Mouse (Mus musculus) hindbrain, postnatal 0 days (tissue): ENCODE measurements at regions not wholly inside any gene's neighbourhood (a gene's known extent, or its start where the extent isn't known, plus 50 kb on each side); places are given as distances from the start of the nearest gene placed in this dataset.
"Not testable (repeated sequence)": the region's sequence is repeated elsewhere in the genome, so short reads cannot be mapped to it uniquely, and the experiment has no call there.

Source experiments
- ATAC-seq: fragments of 200-750 bp; cut with Nextera tagmentation; 2 replicates; pipeline ENCODE4 v1.8.0; 2017; ENCODE audit warnings: mild to moderate bottlenecking, moderate TSS enrichment, moderate library complexity
- DNase-seq: peaks from one replicate; pipeline ENCODE4 v3.0.0-alpha.2; 2015; ENCODE audit warnings: low spot score
- H3K27ac ChIP-seq: fragments of 300-500 bp; sonication (generic); 2 replicates; pipeline ENCODE4 v1.5.1; 2014; ENCODE audit warnings: mild to moderate bottlenecking
- H3K27me3 ChIP-seq: fragments of 300-500 bp; sonication (generic); 2 replicates; pipeline ENCODE4 v1.6.1; 2014; ENCODE audit warnings: low read length, mixed read lengths; ENCODE audit not compliant: insufficient read depth
- H3K36me3 ChIP-seq: fragments of 300-500 bp; sonication (generic); 2 replicates; pipeline ENCODE4 v1.6.1; 2014; ENCODE audit warnings: low read length, mixed read lengths; ENCODE audit not compliant: insufficient read depth
- H3K4me1 ChIP-seq: fragments of 300-500 bp; sonication (generic); 2 replicates; pipeline ENCODE4 v1.6.1; 2014; ENCODE audit warnings: antibody characterized with exemption, low read length, mixed read lengths; ENCODE audit not compliant: insufficient read depth
- H3K4me2 ChIP-seq: fragments of 300-500 bp; sonication (generic); 2 replicates; pipeline ENCODE4 v1.6.1; 2014; ENCODE audit warnings: low read depth, mild to moderate bottlenecking, low read length, moderate library complexity, mixed read lengths
- H3K4me3 ChIP-seq: fragments of 300-500 bp; sonication (generic); 2 replicates; pipeline ENCODE4 v1.5.1; 2014; ENCODE audit warnings: low read length
- H3K9ac ChIP-seq: fragments of 300-500 bp; sonication (generic); replicated peaks from 2 replicates; pipeline ENCODE4 v1.6.1; 2014; ENCODE audit warnings: mild to moderate bottlenecking, low read length, moderate library complexity, mixed read lengths
- H3K9me3 ChIP-seq: fragments of 300-500 bp; sonication (generic); 2 replicates; pipeline ENCODE4 v1.6.1; 2016; ENCODE audit warnings: low read length, mixed read lengths
- CTCF ChIP-seq: IDR thresholded peaks from 2 replicates; pipeline ENCODE4 v1.5.1; 2016; ENCODE audit warnings: antibody characterized with exemption, control low read depth, low read depth
- WGBS: fragments of 180-500 bp; shearing (Covaris S2); extraction: QIAGEN DNeasy Blood & Tissue Kit; methylation state at CpG from one replicate; pipeline ENCODE4 v1.1.7; 2014; 5-methylcytosine and 5-hydroxymethylcytosine counted together

DNA sequence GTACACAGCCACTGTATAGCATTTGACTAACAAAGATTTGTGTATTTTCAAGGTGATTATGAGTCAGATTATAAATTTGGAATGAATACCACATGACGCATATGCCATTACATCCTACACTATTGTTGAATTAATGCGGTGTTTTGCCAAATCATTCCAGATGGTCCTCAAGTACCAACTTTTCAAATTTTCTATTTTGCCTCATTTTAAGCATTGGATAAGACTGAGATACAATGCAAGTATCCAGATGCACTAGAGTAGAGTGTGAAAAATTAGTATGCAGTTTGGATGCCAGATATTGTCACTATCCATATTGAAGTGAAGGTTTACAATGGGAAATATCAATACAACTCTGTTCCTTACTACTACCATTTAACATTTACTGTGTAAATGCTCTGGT, 775.0 kb downstream of the Cdh10 start:
- Histone ChIP-seq H3K4me2 (no peak overlapping the region), H3K36me3 (no peaks in the 10 kb centered on the region), H3K27ac (no peak overlapping the region), H3K27me3 (no peaks in the 10 kb centered on the region), H3K4me3 (no peak overlapping the region), H3K9me3 (no peaks in the 10 kb centered on the region), H3K9ac (no peak overlapping the region), H3K4me1 (no peaks in the 10 kb centered on the region)
- DNase-seq (no peak), ATAC-seq (no peak)
- WGBS: 97% methylated on average over 2 of the region's 2 CpGs
- no peak for TF ChIP-seq CTCF

DNA sequence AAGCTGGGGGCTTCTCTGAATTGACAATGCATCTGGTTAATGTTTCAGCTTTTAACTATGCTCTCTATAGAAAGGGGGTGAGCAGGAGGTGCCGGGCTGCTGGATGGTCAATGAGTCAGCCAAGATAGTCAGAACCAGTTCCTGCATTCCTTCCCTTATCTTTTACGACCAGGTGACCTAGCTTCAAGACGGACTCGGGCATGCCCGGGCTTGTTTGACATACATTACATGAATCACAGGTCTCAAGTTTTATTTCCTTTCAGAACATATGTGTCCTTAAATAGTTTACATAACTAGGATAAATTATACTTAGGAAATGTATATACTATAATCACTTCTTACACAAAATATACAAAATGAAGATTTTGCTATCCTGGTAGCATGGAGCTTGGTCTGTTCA, 803.6 kb downstream of the Cdh10 start:
- not testable (repeated sequence) for H3K9me3 ChIP-seq, H3K4me1 ChIP-seq, H3K27me3 ChIP-seq, H3K27ac ChIP-seq, DNase-seq, H3K4me3 ChIP-seq, H3K9ac ChIP-seq, H3K4me2 ChIP-seq, H3K36me3 ChIP-seq, ATAC-seq
- 88% methylated on average over 5 of the region's 5 CpGs for WGBS

DNA sequence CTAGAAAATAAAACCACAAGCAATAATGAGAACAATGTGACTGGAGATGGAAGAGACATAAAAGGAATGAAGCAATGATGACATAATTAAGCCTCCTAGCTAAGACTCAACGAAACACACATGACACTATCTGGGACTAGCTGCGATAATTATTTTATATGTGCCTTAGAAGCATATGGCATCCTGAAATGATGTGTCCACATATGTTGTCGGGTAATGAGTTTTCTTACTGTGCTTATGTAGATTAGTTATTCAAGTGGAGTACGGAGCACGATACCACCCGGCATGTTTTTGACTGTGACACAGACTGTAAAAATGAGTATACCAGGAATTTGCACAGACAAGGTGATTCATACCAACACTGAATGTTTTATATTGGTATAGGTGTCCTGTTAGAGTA, 781.7 kb upstream of the Cdh12 start:
- no peak overlapping the region for H3K27ac ChIP-seq

DNA sequence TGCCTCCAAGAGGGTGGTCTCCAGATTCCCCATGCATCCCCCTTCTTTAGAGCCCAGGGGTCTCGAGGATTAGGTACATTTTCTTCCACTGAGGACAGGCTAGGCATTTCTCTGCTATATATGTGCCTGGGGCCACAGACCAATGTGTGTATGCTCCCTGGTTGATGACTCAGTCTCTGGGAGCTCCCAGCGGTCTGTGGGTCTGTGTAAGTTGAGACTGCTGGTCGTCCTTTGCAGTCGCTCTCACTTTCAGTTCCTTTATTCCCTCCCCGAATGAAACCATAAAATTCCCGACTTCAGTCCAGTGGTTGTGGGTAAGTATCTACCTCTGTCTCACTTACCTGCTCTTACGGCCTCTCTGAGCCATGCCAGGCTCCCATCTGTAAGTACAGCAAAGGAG, 773.5 kb upstream of the Cdh12 start:
- Histone ChIP-seq H3K27ac (no peak overlapping the region), H3K27me3 (no peaks in the 10 kb centered on the region), H3K4me3 (no peak overlapping the region), H3K4me1 (no peaks in the 10 kb centered on the region), H3K9me3 (no peaks in the 10 kb centered on the region), H3K9ac (no peak overlapping the region), H3K4me2 (no peak overlapping the region), H3K36me3 (no peaks in the 10 kb centered on the region)
- WGBS: 87% methylated on average over 7 of the region's 7 CpGs
- no peak for DNase-seq
- ATAC-seq: no peak
- no peak for TF ChIP-seq CTCF

More for the DNA sequence above, 781.7 kb upstream of the Cdh12 start:
- TF ChIP-seq CTCF: no peak
- no peak overlapping the region for H3K9ac ChIP-seq
- H3K36me3 ChIP-seq: no peaks in the 10 kb centered on the region
- H3K4me1 ChIP-seq: no peaks in the 10 kb centered on the region
- no peaks in the 10 kb centered on the region for H3K9me3 ChIP-seq
- H3K4me2 ChIP-seq: no peak overlapping the region
- ATAC-seq (no peak), DNase-seq (no peak)
- 72% methylated on average over 6 of the region's 6 CpGs for whole genome bisulfite sequencing
- H3K4me3 ChIP-seq: no peak overlapping the region
- no peaks in the 10 kb centered on the region for H3K27me3 ChIP-seq

DNA sequence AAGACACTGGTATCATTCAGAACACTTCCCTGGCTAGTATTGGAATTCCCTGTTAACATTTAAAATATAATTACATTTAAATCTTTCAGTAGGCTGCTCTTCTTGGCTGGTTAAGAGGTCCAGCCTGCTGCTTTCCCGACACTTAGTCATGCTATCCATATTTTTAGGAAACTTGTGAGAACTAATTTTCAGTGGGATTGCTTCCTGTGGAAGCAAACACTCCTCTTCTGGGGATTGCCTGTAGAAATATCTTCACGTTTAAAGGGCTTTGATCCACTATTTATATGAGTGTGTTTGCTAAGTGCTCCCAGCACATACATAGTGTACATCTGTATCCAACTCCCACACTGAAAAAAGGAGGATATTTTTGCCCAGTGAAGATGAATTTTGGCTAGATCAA, 761.8 kb upstream of the Cdh12 start:
- H3K27me3 ChIP-seq: no peaks in the 10 kb centered on the region
- no peak overlapping the region for H3K4me2 ChIP-seq
- no peak overlapping the region for H3K4me3 ChIP-seq
- WGBS: 75% methylated on average over 2 of the region's 2 CpGs
- no peaks in the 10 kb centered on the region for H3K36me3 ChIP-seq
- DNase-seq (no peak), ATAC-seq (no peak)
- H3K4me1 ChIP-seq: no peaks in the 10 kb centered on the region
- TF ChIP-seq CTCF: no peak
- no peak overlapping the region for H3K9ac ChIP-seq
- H3K27ac ChIP-seq: no peak overlapping the region
- H3K9me3 ChIP-seq: no peaks in the 10 kb centered on the region

DNA sequence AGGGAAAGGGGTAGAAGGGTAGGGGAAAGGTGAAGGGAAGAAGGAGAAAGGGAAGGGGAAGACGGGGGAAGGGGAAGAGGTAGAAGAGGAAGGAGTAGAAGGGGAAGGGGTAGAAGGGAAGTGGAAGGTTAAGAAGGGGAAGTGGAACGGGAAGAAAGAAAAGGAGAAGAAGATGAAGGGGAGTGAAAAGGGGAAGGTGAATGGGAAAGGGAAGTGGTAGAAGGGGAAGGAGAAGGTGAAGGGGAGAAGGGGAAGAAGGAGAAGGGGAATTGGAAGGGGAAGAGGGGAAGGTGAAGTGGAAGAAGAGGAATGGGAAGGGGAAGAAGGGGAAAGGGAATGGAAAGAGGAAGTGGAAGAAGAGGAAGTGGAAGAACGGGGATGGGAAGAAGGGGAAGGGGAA, 737.3 kb upstream of the Cdh12 start:
- no peak overlapping the region for H3K4me3 ChIP-seq
- H3K4me1 ChIP-seq: no peaks in the 10 kb centered on the region
- H3K27ac ChIP-seq: no peak overlapping the region
- H3K9me3 ChIP-seq: no peaks in the 10 kb centered on the region
- H3K36me3 ChIP-seq: no peaks in the 10 kb centered on the region
- no peaks in the 10 kb centered on the region for H3K27me3 ChIP-seq
- H3K9ac ChIP-seq: no peak overlapping the region
- DNase-seq: no peak
- no peak for TF ChIP-seq CTCF
- 85% methylated on average over 3 of the region's 3 CpGs for WGBS
- no peak overlapping the region for H3K4me2 ChIP-seq
- ATAC-seq: no peak
